Mouse (Mus musculus) testis, postnatal 10 days (tissue): Measurements from ENCODE around the gene 4933402J07Rik.

ENCODE experiments used
- DNase-seq: peaks from one replicate; pipeline ENCODE4 v3.0.0; 2021; ENCODE audit warnings: low spot score

4933402J07Rik gene

GRCm38 (mm10) chr8:87563553-87563952 lies at the start of gene 4933402J07Rik:
TSS of gene 4933402J07Rik (plus strand) at chr8:87563853.
- no peak for DNase-seq

DNA sequence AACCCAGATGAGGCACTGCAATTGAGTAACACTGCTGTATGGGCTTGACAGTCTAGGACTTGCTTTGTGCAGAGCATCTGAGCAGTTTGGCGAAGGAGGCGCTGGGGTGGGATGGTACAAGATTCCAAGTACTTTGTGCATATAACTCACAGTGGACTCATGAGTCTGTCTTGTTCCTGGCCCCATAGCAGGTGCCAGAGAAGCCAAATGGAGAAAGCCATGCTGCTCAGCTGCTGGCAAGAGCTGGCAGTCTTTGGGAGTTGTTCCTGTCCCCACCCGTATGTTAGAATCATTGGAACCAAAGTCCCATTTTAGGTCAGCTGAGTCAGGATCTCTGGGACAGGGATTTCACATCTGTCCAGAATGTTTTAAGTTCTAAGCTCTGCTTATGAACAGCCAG lies 46.5 kb upstream of the 4933402J07Rik start:
- no peak for DNase-seq

GRCm38 (mm10) chr8:87525006-87525405 lies 38.6 kb upstream of the 4933402J07Rik start:
- DNase-seq: no peak

GRCm38 (mm10) chr8:87531176-87531575 lies 32.5 kb upstream of the 4933402J07Rik start:
- peak; percentile 49 for DNase-seq

DNA sequence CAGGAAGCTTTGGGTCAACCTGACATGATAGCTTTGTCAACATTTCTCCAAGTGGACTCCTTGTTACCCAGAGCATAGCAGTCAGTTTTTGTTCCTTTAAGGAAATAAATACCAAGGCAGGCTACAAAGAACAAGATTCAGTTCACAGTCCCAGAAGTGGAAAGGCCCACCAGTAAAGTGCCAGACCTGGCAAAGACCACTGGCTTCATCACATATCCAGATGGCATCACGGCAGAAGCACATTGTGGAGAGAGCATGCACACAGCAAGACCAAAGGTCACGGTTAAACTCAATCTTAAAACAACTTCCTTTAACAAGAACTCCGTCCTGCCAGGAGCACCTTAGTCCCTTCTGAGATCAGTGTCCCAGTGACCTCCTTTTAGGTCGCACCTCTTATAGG lies 30.2 kb upstream of the 4933402J07Rik start:
- DNase-seq: no peak

DNA sequence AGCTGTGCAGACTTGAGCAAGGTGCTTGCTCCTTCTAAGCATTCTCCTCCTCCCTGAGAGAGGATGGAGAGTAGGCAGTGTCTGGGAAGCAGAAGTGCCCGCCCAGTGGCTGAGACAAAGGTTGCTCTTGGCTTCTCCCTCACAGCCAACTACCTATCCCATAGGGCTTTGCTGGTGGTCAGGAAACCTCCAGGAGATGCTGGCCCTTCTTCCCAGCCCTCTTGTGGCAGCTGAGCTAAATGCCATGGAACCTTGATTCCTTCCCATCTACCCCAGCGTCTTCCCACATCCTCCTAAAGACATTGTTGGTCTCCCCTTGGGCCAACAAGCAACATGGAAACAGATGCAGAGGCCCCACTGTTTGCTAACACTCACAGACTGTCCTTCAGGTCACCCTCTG lies 28.8 kb upstream of the 4933402J07Rik start:
- no peak for DNase-seq

DNA sequence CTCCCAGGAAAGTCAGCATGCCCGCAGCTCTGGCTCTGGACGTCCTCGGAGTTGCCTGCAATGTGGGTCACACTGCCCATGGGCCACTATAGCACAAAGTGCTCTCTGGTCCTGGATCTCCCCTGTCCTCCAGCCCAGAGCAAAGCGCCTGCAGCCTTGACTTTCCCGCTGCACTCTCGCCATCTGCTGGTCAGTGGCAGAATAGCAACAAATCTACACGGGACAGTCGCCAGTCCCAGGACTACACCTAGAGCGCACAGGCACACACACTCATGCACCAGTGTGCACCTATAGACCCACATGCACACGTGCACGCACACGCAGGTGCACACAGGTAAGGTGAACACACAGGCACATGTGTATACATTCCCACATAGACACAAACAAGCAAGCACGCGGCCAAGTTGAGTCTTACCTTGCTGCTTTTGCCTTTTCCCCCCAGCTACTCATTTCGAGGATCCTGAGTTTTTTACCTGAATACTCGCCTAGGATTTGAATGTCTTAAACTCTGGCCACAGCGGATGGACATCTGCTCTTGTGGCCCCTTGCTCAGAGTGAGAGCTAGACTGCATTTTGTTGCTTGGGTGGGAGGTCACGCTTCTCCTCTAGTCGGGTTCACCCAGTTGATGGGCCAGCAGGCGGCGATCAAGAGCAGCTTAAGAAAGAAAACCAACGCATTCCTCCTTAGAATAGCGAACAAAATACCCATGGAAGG lies 26.9 kb upstream of the 4933402J07Rik start:
- DNase-seq: peak; percentile 90

DNA sequence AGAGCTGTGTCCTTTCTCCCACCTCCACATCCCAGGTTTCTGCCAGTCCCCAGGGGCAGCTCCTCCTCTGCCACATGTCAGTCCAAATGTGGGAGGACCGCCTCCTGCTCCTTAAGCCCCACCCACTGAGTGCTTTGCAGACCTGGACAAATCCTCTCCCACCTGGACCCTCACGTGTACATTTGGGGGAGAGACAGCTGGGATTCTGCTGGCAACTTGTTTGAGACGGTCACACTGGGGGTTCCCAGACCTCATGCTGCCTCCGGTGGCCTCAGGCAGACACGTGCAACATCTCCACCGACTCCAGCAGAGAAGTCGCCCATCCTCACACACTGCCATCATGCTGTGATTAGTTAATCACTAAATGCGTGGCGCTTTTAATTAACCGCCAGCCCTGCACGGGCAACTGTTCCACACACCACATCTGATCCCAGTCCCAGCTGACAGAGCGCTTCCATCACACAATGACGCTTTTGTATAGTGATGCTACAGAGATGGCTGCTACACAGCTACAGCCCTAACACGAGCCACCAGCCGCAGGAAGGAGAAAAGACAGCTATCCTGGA lies 23.7 kb upstream of the 4933402J07Rik start:
- DNase-seq: no peak

DNA sequence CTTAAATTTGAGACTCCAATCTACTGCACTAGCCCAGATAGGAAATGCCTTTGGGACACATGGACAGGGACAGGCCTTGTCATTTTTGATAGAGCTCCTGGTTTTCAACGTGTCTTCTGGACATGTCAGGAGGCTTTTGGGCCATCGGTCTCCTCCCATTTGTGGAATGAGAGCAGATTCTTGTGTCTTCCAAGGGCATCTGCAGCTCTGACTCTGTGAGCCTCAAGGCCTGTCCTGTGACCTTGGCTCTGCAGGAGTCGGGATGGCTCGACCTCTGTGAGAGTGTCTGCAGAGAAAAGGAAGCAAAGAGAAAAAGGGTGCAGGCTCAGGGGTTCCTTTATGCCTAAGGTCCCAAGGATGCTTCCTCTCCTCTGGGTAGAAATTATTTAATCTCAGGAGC lies 13.8 kb upstream of the 4933402J07Rik start:
- DNase-seq: no peak

- no peak for DNase-seq
These were observed 10.9 kb upstream of the 4933402J07Rik start for GRCm38 (mm10) chr8:87552801-87553200.

DNA sequence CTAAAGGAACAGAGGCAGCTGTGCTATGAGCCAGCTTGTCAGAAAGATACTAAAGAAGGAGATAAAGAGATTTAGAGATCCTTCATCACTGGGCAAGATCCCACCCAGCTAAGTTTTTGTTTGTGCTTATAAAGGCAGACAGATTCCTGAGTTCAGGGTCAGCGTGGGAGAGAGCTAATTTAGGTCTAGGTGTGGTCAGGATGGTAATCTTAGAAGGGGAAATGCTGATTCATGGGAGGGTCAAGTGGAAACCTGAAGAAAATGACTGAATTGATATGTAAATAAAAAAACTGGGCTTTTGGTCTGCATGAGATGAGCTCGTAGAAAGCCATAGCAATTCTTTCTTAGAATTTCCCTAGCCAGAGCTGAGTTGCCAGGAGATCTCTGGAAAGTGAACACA lies 2.9 kb upstream of the 4933402J07Rik start:
- DNase-seq: no peak

- no peak for DNase-seq
These were observed 5.5 kb downstream of the 4933402J07Rik start for GRCm38 (mm10) chr8:87569203-87569602.

DNA sequence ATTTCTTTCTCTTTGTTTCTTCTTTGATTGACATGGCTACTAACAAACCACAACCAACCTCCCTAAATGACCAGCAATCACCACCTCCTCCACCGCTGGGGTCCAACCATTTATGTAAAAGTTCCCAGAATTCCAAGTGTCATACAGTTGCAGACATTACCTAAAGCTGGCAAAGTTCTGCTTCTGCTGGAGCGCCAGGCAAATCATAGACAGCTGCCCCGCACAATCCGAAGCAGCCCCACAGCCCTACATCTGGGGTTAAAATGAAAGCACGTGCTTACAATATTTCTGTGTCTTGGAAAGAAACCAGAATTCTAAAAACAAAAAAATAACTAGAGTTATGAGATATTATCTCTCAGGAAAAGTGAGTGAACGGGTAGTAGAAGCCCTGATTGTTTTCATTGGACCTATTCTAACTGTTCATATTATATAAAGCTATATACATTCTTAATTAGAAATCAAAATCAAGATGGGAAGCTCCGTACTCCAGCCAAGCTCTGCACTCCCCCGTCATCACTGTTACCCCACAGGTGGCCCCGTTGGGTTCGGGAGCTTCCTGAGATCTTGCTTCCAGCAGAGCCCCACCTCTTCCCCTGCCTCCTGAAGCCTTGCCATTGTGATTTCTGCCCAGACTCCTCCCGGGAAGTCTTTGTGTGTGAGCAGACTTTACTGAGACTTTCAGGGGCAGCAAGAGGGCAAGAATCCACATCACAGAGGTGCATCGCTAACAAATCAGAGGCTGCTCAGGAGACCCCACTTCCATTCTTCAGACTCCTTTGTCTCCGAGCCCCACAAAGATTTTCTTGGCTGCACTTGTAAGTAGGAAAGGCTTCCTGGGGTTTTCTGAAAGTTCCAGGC lies 6.3 kb downstream of the 4933402J07Rik start:
- DNase-seq: no peak

DNA sequence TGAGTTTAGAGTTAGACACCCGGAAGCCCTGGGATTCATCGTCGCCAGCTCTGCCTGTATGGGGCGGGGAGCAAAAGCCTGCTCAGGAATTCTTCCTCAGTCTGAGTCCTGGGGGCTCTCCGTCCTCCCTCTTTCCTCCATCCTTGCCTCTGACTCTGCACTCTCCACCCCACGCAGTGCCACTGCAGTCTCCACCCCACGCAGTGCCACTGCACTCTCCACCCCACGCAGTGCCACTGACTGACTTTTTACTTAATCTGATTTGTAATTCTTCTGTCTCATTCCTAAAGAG lies 6.9 kb downstream of the 4933402J07Rik start:
- no peak for DNase-seq

GRCm38 (mm10) chr8:87570880-87571279 lies 7.2 kb downstream of the 4933402J07Rik start:
- no peak for DNase-seq

DNA sequence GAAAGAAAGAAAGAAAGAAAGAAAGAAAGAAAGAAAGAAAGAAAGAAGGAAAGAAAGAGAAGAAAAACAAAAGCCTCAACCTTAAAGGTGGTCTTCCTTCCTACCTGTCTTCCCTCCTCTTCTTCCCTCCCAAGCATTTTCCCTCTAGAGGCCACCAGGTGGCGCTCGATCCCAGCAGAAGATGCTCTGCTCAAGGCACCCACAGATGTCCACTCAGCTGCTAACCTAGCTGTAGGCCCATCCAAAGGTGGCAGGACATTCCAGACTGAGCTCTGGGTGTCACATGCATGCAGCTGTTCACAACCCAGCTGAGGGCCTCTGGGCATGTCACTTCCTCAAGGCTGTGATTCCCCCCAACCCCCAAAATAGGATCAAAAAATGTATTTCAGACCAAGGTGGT lies 30.6 kb downstream of the 4933402J07Rik start:
- DNase-seq: peak; percentile 74

GRCm38 (mm10) chr8:87602731-87603130 lies 39.1 kb downstream of the 4933402J07Rik start:
- no peak for DNase-seq

DNA sequence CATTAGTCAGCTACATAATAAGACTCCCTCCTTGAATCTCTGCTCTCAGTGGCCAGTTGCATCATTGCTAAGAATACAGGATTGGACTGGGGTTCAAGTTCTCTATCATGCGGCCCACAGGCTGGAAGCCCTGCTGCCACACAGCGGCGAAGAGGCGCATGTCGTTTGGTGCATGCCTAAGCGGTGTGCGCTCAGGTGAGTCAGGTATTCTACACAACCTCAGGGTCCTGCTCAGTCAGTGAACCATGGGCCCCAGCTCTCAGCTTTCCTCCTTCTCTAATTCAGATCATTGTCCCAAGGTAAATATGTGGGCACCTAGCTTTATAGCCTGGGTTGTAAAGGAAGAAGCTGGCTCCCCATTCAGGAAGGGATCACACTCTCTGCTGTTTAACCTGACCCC lies 45.5 kb downstream of the 4933402J07Rik start:
- no peak for DNase-seq

DNA sequence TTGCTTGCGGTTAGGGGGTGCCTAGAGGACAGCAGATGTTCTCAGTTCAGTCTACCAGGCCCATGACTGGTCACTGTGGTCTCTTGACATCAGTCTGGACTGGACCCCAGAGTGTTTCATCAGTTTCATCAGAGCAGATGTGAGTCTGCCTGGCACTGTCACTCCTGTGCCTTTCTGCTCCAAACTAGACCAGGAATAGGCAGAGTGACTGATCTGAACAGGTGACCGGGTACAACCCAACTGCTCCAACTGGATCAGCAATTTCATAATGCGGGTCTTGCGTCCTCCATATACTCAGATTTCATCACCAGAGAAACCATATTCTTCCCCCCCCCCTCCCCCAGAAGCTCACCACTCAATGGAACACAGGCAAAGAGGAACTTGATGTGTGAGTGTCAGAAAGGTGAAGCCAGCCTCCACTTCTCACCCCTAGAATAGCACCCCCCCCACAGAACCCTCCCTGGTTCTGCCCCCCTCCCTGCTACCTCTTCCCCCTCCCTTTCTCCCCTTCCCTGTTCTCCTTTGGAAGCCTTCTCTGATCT lies 46.1 kb downstream of the 4933402J07Rik start:
- no peak for DNase-seq

GRCm38 (mm10) chr8:87613701-87614100 lies 50.0 kb downstream of the 4933402J07Rik start:
- DNase-seq: no peak

DNA sequence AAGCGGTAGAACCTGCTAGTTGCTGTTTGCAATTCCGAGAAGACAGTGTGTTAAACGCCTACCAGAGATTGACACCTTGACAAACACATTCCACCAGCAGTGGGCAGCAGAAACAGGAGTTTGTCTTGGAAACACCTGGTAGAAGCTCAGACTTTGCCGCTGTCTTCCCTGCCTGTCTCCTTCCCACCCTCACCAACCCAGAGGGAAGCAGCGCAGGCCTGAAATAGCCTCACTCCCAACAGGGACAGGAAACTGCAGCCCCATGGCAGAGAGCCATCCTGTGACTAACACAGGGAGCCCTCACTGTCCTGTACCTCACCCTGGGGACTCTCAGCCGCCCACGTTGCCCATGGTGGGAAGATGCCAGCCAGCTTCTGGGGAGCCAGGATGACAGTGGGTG lies 55.5 kb downstream of the 4933402J07Rik start:
- no peak for DNase-seq

GRCm38 (mm10) chr8:87619529-87619928 lies 55.9 kb downstream of the 4933402J07Rik start:
- DNase-seq: no peak

DNA sequence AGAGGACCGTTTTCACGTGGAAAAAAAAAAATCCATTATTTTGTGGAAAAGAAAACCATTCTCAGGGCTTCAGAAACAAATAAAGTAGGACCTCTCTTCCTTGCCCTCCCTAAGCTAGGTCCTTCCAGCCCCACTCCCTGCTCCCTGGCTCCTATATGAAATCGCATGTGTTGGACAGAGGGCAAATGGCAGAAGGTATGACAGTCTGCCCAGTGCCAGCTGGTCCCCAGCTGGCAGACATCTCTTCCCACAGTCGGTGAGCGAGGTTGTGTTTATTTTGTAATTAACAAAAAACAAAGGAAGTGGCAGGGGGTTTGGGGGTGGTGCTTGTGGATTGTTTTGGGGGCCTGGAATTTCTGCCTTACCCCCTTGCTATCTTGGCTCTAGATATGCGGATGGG lies 56.6 kb downstream of the 4933402J07Rik start:
- no peak for DNase-seq
